In the genomic region with DNA sequence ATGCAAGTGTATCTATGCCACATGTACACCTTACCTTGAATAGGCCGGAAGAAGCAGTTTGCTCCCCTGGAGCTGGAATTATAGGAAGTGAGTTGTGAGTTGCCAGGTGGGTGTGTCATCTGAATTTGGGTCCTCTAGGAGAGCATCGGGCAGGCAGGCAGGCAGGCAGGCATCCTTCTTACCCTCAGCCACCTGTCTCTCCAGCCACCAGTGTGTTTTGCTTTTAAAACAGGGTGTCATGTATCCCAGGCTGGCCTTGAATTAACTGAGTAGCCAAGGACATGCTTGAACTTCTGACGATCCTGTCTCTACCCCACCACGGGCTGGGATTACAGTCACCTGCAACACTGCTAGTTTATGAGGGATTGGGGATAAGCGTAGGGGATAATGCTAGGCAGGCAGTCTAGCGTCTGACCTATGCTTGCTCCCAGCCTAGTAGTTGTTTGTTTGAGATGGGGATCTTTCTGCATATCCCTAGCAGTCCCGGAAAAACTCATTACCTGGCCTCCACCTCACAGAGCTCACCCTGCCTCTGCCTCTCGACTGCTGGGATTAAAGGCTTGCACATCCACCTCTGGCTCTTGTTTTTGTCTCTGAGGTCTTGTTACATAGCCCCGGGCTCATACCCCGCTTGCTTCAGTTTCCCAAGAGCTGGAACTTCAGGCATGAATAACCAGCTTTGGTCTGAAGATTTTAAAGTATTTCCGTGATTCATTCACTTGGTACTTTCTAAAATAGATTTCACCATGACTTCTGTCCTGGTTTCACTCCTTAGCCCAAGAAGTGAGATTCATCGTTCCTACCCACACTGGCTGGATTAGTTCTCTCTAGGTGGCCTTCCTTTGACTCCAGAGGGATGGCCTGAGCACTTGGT, we compare ENCODE assay signal across 18 mouse cellular contexts. TPM values are rescaled to one million over a fixed set of nuclear protein-coding genes. Genes with fewer than 3 reads are reported as not detected.
A peak's percentile ranks its signal among the peaks of the same experiment; 100 is the strongest.
DNase-seq lines count a peak whose midpoint lies in the region; ATAC-seq and TF ChIP-seq lines count a peak whose summit lies in the region.
"Had no signal": no experiment of that assay in that cellular context is flagged by ENCODE, and none has a peak within 500 bp of the region (broad histone marks: within the 10 kb centered on the region; RNA-seq: fewer than 3 reads in every experiment).

No protein-coding gene starts in this region.

- H3K4me1 ChIP-seq in kidney, adult 2 months (ENCODE audit: control insufficient read depth, insufficient read depth, low read length) = peaks cover 14% of the 10 kb centered on the region; the same call in 1 of the 2 replicates
- peaks cover 2% of the 10 kb centered on the region; the same call in 1 of the 2 replicates for H3K4me1 ChIP-seq in hindbrain, embryonic 16.5 days (ENCODE audit: control insufficient read depth, insufficient read depth, low read depth, low read length)
- H3K4me1 ChIP-seq: liver, embryonic 12.5 days had no signal

- H3K27ac ChIP-seq in kidney, adult 2 months (ENCODE audit: insufficient read depth, low read depth, low read length) = peak overlapping the region; percentile 65; the same call in 1 of the 2 replicates
- H3K27ac ChIP-seq in hindbrain, embryonic 16.5 days (ENCODE audit: low read depth, low read length) = no peak overlapping the region
- H3K27ac ChIP-seq: heart, embryonic 13.5 days; liver, embryonic 12.5 days; stomach, embryonic 15.5 days had no signal

- 54% methylated on average over 12 of the region's 12 CpGs for WGBS in kidney, adult 2 months
- WGBS in hindbrain, embryonic 16.5 days = 83% methylated on average over 12 of the region's 12 CpGs

- TF ChIP-seq POLR2A in kidney, adult 2 months (IDR thresholded peaks at IDR 0.05; ENCODE audit: low read depth, low read length) = no peak

- no peak overlapping the region for H3K4me2 ChIP-seq in hindbrain, embryonic 16.5 days (ENCODE audit: low read length)
- H3K4me2 ChIP-seq: heart, embryonic 13.5 days; liver, embryonic 12.5 days; stomach, embryonic 15.5 days had no signal

- no peak overlapping the region for H3K4me3 ChIP-seq in kidney, adult 2 months (ENCODE audit: insufficient read depth, low read depth, low read length)
- no peak overlapping the region for H3K4me3 ChIP-seq in hindbrain, embryonic 16.5 days (ENCODE audit: low read length)
- H3K4me3 ChIP-seq: erythroblast, embryonic 14.5 days; heart, embryonic 13.5 days; liver, embryonic 12.5 days; stomach, embryonic 15.5 days had no signal

- H3K9ac ChIP-seq in hindbrain, embryonic 16.5 days (ENCODE audit: low read depth, low read length) = no peak overlapping the region
- H3K9ac ChIP-seq: forebrain, postnatal 0 days; heart, embryonic 13.5 days; liver, embryonic 12.5 days; stomach, embryonic 15.5 days had no signal

- no peak for TF ChIP-seq CTCF in kidney, adult 2 months (conservative IDR thresholded peaks at IDR 0.05; ENCODE audit: insufficient read depth, insufficient read length, low read depth, low read length)

- no peak for ATAC-seq in hindbrain, embryonic 16.5 days
- ATAC-seq: forebrain, postnatal 0 days; liver, embryonic 12.5 days had no signal

- no peaks in the 10 kb centered on the region for H3K36me3 ChIP-seq in kidney, adult 2 months (ENCODE audit: control insufficient read depth, insufficient read depth, low read length)
- peaks cover 4% of the 10 kb centered on the region for H3K36me3 ChIP-seq in splenic B cell, adult 2 months (ENCODE audit: control insufficient read depth, insufficient read depth, low read length, poor library complexity, severe bottlenecking)
- H3K36me3 ChIP-seq in hindbrain, embryonic 16.5 days (ENCODE audit: control insufficient read depth, insufficient read depth, low read length) = no peaks in the 10 kb centered on the region
- H3K36me3 ChIP-seq: liver, embryonic 12.5 days had no signal

- peak; percentile 28 for DNase-seq in adrenal gland, adult 2 months
- no peak for DNase-seq in adrenal gland, postnatal 4 days (ENCODE audit: low spot score in 2 of 2)
- no peak for DNase-seq in kidney, adult 2 months
- no peak for DNase-seq in kidney, adult 11 months
- peak; percentile 73 for DNase-seq in Muller cell, postnatal 12 days (ENCODE audit: inconsistent ontology term)
- peak; percentile 53 for DNase-seq in splenic B cell, adult 2 months (ENCODE audit: low read depth, low spot score)
- DNase-seq in lung, postnatal 4 days = no peak
- DNase-seq: embryo, embryonic 11 days; forebrain, postnatal 0 days; gastrocnemius, postnatal 25 days; kidney, adult 18-20 months; layer of hippocampus, adult 9-11 months; thymus, postnatal 25 days had no signal

- H3K27me3 ChIP-seq in kidney, adult 2 months (replicated peaks; ENCODE audit: control insufficient read depth, insufficient read depth, low read length) = no peaks in the 10 kb centered on the region
- no peaks in the 10 kb centered on the region for H3K27me3 ChIP-seq in splenic B cell, adult 2 months (ENCODE audit: control insufficient read depth, insufficient read depth, low read length, poor library complexity, severe bottlenecking)
- no peaks in the 10 kb centered on the region for H3K27me3 ChIP-seq in hindbrain, embryonic 16.5 days (replicated peaks; ENCODE audit: control insufficient read depth, insufficient read depth, low read length)
- H3K27me3 ChIP-seq: heart, embryonic 13.5 days; liver, embryonic 12.5 days; stomach, embryonic 15.5 days had no signal

- no peaks in the 10 kb centered on the region for H3K9me3 ChIP-seq in hindbrain, embryonic 16.5 days (ENCODE audit: control insufficient read depth, low read length)
- H3K9me3 ChIP-seq: heart, embryonic 13.5 days; liver, embryonic 12.5 days; stomach, embryonic 15.5 days had no signal

RNA-seq across cellular contexts. Expression of a gene that starts 15.7 kb away (rescaled TPM):
- total RNA-seq in adrenal gland, adult 2 months (2021) = 100 to 1,000 TPM in 1 of 2 experiments, 10 to 100 TPM in 1; 94.6 to 133 TPM
- 26.3 and 28.7 TPM in 2 replicates for polyA plus RNA-seq in adrenal gland, adult 2 months (2012; rRNA removed)
- 100 to 1,000 TPM; 121 to 124 TPM for total RNA-seq in adrenal gland, postnatal 4 days (2021)
- polyA plus RNA-seq in kidney, adult 2 months (2012; rRNA removed) = 16.3 and 35.5 TPM in 2 replicates
- 34.8 and 41.1 TPM in 2 replicates for polyA plus RNA-seq in hindbrain, embryonic 16.5 days (2015; fragmentation: Nextera tagmentation; extraction: Ambion mirVana)

Comparison
In these comparisons a context has a peak if more than half of its experiments do, and no peak if none do; other contexts are left out.
1. DNase-seq: peak in adrenal gland, adult 2 months (single experiment), Muller cell, postnatal 12 days (single experiment) and splenic B cell, adult 2 months (single experiment); none in adrenal gland, postnatal 4 days (0 of 2), kidney, adult 2 months (single experiment), kidney, adult 11 months (single experiment) and lung, postnatal 4 days (0 of 2).